Mouse (Mus musculus): ENCODE data around the gene Shcbp1l.
"Not testable (repeated sequence)": the region's sequence is repeated elsewhere in the genome, so short reads cannot be mapped to it uniquely, and the experiment has no call there.

The Shcbp1l gene

DNA sequence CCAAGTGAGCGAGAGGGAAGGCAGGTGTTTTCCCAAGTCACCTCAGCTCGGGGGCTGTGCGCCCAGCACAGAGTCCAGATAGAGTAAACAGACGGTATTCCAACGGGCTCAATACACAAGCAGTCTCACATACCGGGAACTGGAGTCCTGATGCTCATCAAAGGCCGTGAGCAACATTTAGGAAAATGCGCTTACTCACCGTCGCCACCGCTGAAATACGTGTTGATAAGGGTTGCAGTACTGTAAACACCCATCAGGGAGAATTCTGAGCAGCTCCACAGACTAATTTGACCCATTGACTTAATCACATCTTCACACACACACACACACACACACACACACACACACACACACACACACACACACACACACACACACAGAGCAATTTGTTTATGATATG, 691 bp upstream of the Shcbp1l start:
- no peak for DNase-seq

DNA sequence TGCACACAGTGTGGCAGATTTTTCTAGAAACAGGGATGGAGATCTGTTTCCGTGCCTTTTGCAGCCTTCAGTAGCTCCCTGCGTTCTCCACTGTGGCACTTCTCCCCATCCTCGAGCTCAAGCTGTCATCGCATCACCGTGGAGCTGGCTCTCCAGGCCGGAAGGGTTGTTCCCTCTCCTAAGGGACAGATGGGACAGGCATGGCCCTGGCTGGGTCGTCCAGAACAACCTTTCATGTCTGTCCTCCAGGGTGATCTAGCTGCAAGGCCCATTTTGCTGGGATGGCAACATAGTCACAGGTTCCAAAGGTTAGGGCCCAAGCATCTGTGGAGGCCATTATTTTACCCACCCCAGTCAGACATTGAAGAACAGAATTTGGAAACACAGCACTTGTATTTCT, 6.2 kb downstream of the Shcbp1l start:
- no peak for DNase-seq

DNA sequence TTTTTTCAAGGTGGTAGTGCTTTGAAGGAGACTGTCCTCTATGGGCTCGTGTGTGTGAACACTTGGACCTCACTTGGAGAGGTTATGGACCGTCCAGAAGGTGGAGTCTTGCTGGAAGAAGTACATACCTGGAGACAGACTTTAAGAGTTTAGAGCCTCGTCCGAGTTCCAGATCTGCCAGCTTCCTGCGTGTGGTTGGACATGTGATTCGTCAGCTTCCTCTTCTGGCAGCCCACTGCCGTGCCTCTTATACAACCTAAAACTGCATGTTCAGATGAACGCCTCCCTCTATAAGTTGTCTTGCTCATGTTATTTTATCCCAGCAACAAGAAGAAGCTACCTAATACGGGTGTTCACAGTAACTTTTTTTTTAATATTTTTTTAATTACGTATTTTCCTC, 6.7 kb downstream of the Shcbp1l start:
- DNase-seq: no peak

DNA sequence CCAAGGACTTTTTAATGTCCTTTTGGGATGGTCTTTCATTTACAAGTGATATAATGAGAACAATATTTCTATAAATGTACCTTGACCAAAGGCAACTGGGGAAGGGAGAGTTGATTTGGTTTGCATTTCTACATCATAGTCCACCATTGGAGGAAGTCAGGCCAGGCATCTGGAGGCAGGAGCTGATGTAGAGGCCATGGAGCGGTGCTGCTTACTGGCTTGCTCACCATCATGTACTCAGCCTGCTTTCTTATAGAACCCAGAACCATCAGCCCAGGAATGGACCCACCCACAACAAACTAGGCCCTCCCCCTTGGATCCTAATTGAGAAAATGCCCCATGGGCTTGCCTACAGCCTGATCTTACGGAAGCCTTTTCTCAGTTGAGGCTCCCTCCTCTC, 7.4 kb downstream of the Shcbp1l start:
- no peak for DNase-seq

DNA sequence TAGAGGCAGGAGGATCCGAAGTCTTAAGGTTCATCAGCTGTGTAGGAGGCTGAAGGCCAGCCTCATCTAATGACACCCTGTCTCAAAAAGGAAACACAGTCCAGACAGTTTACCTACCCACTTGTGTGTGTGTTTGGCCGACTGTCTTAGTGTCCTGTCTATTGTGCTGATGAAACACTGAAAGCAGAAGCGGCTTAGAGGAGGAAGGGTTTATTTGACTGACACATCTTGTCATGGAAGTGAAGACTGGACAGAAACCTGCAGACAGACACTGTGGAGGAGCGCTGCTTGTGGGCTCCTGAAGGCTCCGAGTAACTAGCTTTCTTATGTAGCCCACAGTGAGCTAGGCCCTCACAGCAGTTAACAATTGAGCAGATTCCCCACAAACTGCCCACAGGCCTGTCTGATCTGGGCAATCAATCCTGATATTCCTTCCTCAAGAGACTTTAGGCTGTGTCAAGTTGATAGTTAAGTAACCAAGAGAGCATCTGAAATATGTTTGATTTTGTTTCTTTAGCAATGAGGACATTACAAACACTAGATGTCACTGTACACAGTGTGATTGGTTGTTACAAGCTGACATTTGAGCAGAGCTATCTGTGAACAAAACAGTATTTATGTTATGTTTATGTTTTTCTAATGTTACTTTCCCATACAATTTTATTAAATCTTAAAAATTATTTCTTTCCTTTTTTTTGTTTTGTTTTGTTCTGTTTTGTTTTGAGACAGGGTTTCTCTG, 9.1 kb downstream of the Shcbp1l start:
- DNase-seq: no peak

DNA sequence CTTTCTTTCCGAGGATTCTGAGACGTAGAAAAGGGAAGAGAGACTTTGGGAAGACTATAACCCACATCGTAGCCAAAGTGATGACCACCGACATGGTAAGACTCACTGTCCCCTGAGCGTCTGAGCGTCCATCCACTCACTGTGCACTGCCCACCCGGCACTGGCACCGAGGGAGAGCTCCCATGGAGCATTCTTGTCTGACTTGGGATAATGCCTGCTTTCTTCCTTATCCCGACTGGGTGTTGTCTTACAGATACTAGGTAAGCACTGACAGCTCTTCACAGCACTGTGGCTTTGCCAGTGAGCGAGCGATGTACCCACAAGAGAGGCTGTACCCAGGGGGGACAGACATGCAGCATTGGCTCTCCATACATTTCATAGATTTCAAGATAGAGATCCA, 12.6 kb downstream of the Shcbp1l start:
- DNase-seq: no peak

DNA sequence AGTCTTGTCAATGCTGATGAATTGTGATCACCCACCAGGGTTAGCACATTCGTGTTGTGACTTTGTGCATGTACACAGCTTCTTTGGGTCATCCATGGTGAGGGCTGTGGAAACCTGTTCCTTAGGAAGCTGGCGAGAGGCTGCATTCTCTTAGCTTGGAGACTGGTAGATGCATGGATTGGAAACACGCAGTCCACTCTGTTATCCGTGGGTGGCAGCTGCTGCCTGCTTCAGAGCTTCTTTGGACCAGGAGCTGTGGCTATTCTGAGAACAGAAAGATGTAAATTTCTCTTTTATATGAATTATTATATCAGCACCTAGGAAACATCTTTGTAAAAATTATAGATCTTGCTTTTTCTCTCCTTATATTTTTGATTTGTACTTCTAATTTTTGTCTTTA, 15.8 kb downstream of the Shcbp1l start:
- no peak for DNase-seq

DNA sequence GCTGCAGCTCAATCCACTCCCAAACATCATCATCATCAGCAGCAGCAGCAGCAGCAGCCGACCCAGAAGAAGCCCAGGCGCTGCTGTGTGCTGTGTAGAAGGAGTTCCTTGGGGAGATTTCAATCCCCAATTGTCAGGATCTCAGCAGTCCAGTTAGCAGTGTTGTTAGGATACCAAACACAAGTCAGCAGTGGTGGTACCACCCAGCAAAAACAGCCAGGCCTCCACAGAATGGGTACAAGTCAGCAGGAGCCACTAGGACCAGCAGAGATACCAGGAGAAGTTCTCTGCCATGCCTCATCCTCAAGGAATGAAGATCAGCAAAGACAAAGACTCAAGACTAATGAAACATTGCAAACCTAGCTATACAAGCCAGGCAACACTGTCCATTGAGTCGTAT, 16.7 kb downstream of the Shcbp1l start:
- no peak for DNase-seq

DNA sequence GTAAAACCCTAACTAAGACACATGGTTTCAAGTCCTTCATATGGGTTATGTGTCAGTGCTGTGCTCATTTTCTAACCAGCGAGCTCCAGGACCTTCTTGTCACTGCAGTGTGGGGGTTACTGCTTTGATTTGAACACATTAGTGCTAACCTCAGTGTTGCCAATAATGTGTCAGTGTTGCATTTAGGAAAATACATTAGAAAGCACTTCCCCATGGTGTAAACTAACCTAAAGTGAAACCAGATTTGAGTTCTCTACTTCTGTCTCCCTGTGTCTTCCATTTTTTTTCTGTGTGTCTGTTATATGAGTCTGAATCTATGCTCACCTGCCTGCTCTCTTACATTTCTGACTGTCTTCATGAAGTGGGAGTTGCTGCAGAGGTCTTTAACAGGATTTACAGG, 18.1 kb downstream of the Shcbp1l start:
- DNase-seq: no peak

DNA sequence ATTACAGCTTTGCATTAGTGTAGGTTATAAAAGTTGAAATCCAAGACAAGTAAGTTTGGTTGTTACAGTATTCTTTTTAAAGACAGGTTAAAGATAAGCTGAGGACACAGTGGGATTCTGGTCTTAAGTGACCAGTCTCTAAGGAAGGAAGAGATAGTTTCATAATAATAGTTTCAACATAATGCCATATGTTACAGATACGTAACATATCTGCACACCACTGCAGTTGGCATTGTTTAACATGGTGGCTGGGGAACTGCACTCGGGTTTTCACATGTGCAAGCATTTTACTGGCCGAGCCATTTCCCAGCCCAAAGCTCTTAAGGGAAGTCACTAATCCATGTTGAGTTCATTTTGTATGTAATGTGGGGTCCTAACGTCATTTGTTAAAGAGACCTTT, 18.7 kb downstream of the Shcbp1l start:
- no peak for DNase-seq

DNA sequence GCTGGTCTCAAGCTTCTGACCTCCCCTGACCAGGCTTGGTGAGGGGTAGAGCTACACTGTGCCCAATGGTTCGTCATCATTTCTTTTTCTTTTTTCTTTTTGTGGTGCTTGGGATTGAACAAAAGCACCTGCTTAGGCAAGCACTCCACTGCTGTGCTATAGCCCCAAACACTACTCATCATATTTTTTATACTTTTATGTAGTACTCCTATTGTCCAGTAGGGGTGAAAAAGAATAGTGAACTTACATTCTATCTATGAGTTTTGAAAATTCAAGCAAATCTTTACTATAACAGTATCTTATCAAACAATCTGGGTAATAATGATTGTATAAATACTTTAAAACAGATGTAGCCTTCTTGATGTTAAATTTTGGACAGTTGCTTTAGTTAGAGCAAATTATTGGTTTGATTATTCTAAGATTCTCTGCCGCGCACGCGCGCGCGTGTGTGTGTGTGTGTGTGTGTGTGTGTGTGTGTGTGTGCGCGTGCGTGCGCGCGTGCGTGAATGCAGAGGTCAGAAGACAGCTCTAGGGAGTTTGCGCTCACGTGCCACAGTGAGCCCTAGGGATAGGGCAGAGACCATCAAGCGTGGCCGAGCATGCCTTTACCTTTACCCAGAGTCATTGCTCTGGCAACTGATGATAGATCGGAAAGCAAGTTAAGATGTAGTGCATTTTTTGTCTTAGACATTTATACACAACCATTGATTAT, 21.3 kb downstream of the Shcbp1l start:
- DNase-seq: no peak

DNA sequence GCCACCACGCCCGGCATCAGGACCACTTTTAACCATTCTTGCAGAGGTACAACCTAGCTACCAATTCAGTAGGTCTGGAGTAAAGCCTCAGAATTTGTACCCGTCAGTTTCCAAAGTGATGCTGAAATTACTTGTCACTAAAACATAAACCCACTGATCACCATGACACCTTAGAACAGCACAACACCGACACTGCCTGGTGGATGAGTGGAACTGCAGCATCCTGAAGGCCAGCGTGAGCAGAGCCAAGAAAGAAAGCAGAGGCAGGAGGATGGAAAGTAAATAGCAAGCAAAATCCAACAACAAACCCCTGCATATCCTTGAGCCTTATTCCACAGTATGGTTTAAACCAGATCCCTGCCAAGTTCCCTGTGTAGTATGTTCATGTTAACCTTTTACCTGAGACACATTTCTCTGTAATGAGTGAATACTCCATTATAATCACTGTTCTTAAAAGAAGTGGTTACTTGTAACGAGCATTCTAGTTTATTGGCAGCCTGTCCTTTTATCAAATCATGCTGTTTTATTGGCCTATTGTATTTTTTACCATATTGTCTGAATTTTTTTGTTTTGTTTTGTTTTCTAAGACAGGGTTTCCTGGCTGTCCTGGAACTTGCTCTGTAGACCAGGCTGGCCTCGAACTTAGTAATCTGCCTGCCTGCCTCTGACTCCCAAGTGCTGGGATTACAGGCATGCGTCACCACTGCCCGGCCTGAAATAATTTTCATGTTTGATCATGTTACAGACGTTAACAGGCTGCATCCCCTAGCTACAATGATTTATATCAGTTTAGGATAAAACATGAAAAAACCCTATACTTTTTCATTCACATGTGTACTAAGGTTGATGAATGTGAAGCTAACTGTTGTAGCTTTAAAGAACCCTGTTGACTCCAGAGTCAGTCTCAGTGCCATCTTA, 26.5 kb downstream of the Shcbp1l start:
- DNase-seq: peak; percentile 18

DNA sequence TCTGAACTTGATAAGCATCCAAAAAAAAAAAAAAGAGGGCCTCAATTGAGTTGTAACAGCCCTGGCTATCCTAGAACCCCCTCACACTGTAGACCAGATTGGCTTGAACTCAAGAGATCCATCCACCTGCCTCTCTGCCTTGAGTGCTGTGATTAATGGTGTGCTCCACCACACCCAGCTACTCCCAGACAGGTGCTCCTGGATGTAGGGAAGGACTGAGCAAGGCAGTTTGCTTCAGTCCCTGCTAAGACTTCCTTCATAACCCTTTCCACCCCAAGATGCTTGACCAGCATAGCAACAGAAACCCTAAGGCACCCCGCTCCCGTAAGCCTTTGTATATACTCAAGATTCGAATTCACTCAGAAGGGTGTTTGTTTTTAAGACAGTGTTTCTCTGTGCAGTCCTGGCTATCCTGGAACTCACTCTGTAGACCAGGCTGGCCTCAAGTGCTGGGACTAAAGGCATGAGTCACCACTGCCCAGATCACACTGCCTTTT, 28.2 kb downstream of the Shcbp1l start:
- DNase-seq: no peak

DNA sequence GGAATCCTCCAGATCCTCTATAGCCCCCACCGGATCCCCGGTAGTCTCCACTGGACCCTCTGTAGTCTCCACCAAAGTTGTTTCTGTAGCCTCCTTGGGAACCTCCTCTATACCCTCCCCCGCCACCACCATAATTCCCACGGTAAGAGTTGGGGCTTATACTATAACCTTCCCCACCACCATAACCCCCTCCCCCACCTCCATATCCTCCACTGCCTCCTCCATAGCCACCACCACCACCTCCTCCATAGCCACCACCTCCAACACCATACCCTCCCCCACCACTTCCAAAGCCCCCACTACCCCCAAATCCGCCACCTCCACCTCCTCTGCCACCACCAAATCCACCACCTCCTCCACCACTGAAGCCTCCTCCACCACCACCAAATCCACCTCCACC, 31.2 kb downstream of the Shcbp1l start:
- no peak for DNase-seq

DNA sequence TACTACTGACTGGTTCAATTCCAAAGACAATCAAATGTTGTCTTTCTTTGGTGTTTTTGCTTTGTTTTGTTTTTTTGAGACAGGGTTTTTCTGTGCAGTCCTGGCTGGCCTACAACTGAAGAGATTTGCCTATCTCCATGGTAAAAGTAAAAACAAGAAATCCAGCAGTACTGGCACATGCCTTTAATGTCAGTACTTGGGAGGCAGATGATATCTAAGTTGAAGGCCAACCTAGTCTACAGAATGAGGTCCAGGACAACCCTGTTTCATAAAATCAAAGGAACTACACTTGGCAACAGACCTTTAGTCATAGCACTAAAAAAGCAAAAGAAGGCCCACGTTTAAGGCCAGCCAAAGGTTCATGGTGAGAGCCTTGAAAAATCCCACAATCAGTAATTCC, 36.8 kb downstream of the Shcbp1l start:
- DNase-seq: no peak

DNA sequence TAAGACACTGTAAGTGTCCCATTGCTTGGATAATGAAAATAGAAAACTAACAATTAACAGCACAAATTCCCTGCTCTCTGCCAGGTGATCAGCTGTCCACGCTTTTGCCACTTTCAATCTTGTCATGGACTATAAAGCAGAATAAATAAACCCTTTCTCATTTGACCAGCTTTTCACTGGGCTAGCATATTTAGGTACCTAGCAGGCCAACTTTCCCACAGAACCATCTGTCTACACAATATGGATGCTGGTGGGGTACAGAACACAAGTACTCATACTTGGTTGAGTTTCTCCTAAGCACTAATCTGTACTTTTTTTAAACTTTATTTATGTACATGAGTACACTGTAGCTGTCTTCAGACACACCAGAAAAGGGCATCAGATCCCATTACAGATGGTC, 54.3 kb downstream of the Shcbp1l start:
- DNase-seq: no peak

DNA sequence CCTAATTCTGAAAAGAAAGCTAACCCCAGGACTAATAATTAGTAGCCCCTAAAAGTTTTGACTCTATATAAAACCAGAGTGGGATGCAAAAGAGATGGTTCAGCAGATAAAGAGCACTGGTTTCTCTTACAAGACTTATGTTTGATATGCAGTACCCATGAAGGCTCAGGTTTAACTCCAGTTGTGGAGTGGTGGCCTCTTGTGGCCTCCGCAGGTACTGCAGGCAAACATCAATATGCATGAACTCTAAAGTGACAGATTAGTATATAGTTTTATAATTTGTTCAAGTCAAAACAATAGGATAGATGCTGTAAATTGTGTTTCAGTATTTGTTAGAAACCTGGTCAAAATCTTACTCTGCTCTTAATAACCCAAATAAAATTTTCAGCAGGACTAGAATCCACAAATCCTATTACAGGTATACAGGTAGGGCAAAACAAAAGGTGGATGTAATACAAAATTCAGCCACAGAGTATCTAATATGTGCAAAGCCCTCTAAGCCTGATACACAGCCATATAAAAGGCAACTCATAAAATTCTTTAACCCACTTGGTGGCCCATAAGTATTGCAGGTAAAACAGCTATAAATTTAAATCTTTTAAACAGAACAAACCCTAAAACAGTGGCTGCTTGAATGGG, 55.5 kb downstream of the Shcbp1l start:
- DNase-seq: peak; percentile 75

DNA sequence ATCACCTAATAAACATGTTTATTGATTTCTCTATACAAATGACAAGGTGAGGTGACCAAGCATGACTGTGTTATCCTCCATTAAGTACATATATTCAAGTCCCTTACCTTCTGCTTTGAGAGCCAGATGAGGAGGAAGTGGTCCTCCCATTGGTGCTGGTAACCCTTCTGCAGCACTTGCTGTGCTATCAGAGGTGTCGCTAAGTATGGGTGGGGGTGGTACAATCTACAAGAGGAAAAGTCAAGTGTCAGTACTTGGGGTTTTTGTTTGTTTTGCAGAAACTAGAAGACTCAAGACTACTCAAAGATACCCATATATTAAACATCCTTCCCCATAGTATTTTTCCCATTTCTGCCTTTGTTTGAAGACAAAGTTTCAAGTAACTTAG, 56.1 kb downstream of the Shcbp1l start:
- DNase-seq: no peak

DNA sequence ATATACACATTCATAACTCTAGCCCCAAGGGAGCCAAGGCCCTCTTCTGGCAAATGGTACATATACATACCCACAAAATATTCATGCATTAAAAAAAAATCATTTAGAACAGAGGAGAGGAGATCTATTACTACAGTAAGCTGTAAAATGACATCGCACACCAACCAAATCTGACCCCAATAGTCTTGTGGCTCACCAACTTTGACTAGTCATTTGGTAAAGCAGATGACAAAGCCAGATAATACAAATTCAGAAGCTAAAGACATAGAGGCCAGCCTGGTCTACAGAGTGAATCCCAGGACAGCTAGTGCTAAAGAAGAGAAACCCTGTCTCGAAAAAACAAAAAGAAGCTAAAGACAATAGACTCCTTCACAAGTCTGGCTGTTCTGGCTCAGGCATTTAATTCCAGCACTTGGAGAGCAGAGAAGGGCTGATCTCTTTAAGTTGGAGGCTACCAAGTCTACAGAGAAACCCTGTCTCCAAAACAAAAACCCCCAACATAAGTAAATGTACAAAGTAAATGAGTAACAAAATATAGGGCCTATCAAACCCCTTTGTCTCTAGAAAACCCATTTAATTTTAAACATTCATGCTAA, 60.3 kb downstream of the Shcbp1l start:
- DNase-seq: no peak

DNA sequence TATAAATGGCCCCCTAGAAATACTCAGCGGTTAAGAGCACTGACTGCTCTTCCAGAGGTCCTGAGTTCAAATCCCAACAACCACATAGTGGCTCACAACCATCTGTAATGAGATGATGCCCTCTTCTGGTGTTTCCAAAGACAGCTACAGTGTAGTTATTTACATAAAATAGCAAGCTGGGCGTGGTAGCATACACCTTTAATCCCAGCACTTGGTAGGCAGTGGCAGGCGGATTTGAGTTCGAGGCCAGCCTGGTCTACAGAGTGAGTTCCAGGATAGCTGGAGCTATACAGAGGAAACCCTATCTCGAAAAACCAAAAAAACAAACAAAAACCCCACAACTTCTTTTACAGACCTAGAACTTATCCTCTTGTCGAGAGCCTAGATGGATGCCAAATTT, 61.2 kb downstream of the Shcbp1l start:
- not testable (repeated sequence) for DNase-seq

DNA sequence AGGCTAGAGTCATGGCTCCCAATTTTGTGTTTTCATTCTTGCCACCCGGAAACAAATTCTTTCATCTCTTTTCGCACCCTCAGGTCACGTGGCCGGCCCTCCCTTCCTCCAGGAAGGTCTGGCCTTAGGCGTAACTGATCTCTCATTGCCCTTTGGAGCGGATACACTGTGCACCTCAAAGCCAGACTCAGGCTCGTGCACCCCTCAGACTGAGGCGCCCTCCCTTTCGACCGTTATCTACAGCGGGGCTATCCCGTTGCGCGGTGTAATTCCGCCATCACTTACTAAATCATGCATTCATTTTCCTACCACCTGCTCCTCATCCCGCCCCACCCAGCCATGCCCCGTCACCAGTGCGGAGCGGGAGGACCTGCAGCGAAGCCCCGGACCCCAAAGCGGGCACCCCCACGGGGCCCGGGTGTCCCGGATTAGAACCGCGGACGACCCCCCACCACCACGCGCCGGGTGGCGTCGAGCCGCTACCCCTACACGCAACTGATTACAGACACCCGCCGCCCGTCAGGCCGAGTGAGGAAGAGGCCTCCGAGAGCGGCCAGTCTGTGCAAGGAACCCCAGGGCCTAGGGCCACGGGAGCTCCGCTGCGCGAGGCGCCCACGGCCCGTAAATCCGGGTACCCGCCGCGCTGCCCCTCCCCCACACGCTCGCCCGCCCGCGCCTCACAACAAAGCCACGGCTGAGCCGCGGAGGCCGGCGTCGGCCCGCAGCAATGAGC, 62.0 kb downstream of the Shcbp1l start:
- peak; percentile 69 for DNase-seq

DNA sequence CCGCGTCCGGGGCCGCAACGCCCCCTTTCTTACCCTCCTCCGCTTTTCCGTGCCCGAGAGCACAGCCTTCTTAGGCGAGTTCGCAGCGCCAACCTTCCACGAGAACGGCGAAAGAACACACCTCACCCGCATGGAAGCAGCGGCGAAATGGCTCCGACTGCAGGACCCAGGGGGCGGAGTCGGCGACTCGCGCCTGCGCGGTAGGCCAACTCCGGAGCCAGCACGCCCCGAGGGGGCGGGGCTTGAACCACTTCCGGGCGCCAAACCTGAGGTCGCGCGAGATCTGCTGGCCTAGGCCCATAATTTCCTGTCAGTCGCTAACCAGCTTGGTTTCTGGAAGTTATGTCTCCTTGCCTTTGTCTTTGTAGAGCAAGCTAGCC, 62.5 kb downstream of the Shcbp1l start, which contains the start of gene Dhx9:
TSS of gene Dhx9 (minus strand) at position 161 of the 380 bp plus-strand sequence.
- DNase-seq: peak; percentile 99
